Comparison of ENCODE assay signal across 28 mouse cellular contexts in the genomic region with DNA sequence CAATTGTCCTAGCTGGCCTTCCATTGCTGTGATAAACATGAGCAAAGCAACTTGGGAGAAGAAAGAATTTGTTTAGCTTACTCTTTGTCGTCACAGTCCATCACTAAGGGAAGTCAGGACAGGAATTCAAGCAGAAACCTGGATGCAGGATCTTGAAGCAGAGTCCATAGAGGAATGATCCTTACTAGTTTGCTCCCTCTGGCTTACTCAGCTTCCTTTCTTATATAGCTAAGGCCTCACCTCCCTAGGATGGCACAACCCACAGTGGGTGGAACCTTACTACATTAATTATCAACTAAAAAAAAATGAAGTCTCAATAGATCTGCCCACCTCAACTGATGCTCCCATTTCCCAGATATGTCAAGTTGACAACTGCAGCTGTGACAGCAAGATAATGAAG.
"Had no signal": no experiment of that assay in that cellular context is flagged by ENCODE, and none has a peak within 500 bp of the region (broad histone marks: within the 10 kb centered on the region; RNA-seq: fewer than 3 reads in every experiment).

No protein-coding gene starts in this region.

- DNase-seq: cerebellum, adult 18-20 months; cerebellum, adult 2 months; cerebellum, adult 8-10 months; cerebellum, adult 9-10 months; cerebellum, adult 9-11 months; cerebellum, postnatal 10 days; cerebellum, postnatal 14 days; cerebellum, postnatal 25 days; cerebellum, postnatal 36 days; embryo, embryonic 11 days; forebrain, postnatal 0 days; gastrocnemius, adult 2 months; gastrocnemius, postnatal 10 days; gastrocnemius, postnatal 14 days; gastrocnemius, postnatal 25 days; gastrocnemius, postnatal 36 days; heart, adult 18-20 months had no signal

- H3K4me1 ChIP-seq: embryonic facial prominence, embryonic 10.5 days; embryonic facial prominence, embryonic 12.5 days; embryonic facial prominence, embryonic 13.5 days; embryonic facial prominence, embryonic 15.5 days had no signal

- H3K9me3 ChIP-seq: embryonic facial prominence, embryonic 10.5 days; embryonic facial prominence, embryonic 12.5 days; embryonic facial prominence, embryonic 13.5 days; embryonic facial prominence, embryonic 15.5 days; forebrain, embryonic 10.5 days; forebrain, embryonic 12.5 days; forebrain, embryonic 13.5 days; forebrain, embryonic 15.5 days had no signal

- H3K4me2 ChIP-seq: embryonic facial prominence, embryonic 12.5 days; embryonic facial prominence, embryonic 13.5 days; embryonic facial prominence, embryonic 15.5 days; forebrain, embryonic 12.5 days; forebrain, embryonic 13.5 days; forebrain, embryonic 15.5 days had no signal

- H3K27ac ChIP-seq: embryonic facial prominence, embryonic 10.5 days; embryonic facial prominence, embryonic 12.5 days; embryonic facial prominence, embryonic 13.5 days; embryonic facial prominence, embryonic 15.5 days; forebrain, embryonic 10.5 days; forebrain, embryonic 12.5 days; forebrain, embryonic 13.5 days; forebrain, embryonic 15.5 days; gastrocnemius, adult 2 months had no signal

- ATAC-seq: forebrain, embryonic 13.5 days; forebrain, embryonic 14.5 days; forebrain, embryonic 15.5 days; forebrain, embryonic 16.5 days; forebrain, postnatal 0 days had no signal

- H3K4me3 ChIP-seq: embryonic facial prominence, embryonic 10.5 days; embryonic facial prominence, embryonic 12.5 days; embryonic facial prominence, embryonic 13.5 days; embryonic facial prominence, embryonic 15.5 days; erythroblast, embryonic 14.5 days; forebrain, embryonic 10.5 days; forebrain, embryonic 12.5 days; forebrain, embryonic 13.5 days; forebrain, embryonic 15.5 days; gastrocnemius, adult 2 months had no signal

- H3K27me3 ChIP-seq: embryonic facial prominence, embryonic 12.5 days; embryonic facial prominence, embryonic 13.5 days; embryonic facial prominence, embryonic 15.5 days; forebrain, embryonic 12.5 days; forebrain, embryonic 13.5 days; forebrain, embryonic 15.5 days had no signal

- H3K9ac ChIP-seq: embryonic facial prominence, embryonic 12.5 days; embryonic facial prominence, embryonic 13.5 days; embryonic facial prominence, embryonic 15.5 days; forebrain, embryonic 12.5 days; forebrain, embryonic 13.5 days; forebrain, embryonic 15.5 days; forebrain, postnatal 0 days had no signal

- H3K36me3 ChIP-seq: embryonic facial prominence, embryonic 10.5 days; embryonic facial prominence, embryonic 12.5 days; embryonic facial prominence, embryonic 13.5 days; embryonic facial prominence, embryonic 15.5 days; forebrain, embryonic 10.5 days; forebrain, embryonic 12.5 days; forebrain, embryonic 15.5 days had no signal
